Mouse (Mus musculus): ENCODE measurements at regions not wholly inside any gene's neighbourhood (a gene's known extent, or its start where the extent isn't known, plus 50 kb on each side); places are given as distances from the start of the nearest gene placed in this dataset.

GRCm38 (mm10) chr8:8233156-8233555, 427.9 kb downstream of the Efnb2 start:
- Histone ChIP-seq H3K9me3 (ENCODE audit: control insufficient read depth, low read length) (no peaks in the 10 kb centered on the region), H3K9ac (ENCODE audit: low read depth, low read length) (no peak overlapping the region), H3K4me1 (replicated peaks; ENCODE audit: control insufficient read depth, insufficient read depth, low read length) (no peaks in the 10 kb centered on the region), H3K36me3 (ENCODE audit: control insufficient read depth, insufficient read depth, low read length) (no peaks in the 10 kb centered on the region), H3K27me3 (ENCODE audit: control insufficient read depth, insufficient read depth, low read length) (no peaks in the 10 kb centered on the region), H3K4me3 (ENCODE audit: low read depth, low read length) (no peak overlapping the region), H3K27ac (ENCODE audit: low read depth, low read length) (no peak overlapping the region), H3K4me2 (replicated peaks; ENCODE audit: low read depth, low read length) (no peak overlapping the region)
- 96% methylated on average over 4 of the region's 4 CpGs for WGBS
- DNase-seq (ENCODE audit: low spot score) (no peak), ATAC-seq (ENCODE audit: low FRiP score) (no peak)

- H3K27ac ChIP-seq (ENCODE audit: low read depth, low read length) = no peak overlapping the region
- H3K4me2 ChIP-seq (replicated peaks; ENCODE audit: low read depth, low read length) = no peak overlapping the region
- no peaks in the 10 kb centered on the region for H3K27me3 ChIP-seq (ENCODE audit: control insufficient read depth, insufficient read depth, low read length)
- H3K9me3 ChIP-seq (ENCODE audit: control insufficient read depth, low read length) = no peaks in the 10 kb centered on the region
- 63% methylated on average over 13 of the region's 13 CpGs for WGBS
- DNase-seq (ENCODE audit: low spot score) (no peak), ATAC-seq (ENCODE audit: low FRiP score) (peak; percentile 45; the same call in 1 of the 2 replicates)
- H3K36me3 ChIP-seq (ENCODE audit: control insufficient read depth, insufficient read depth, low read length) = no peaks in the 10 kb centered on the region
- H3K4me3 ChIP-seq (ENCODE audit: low read depth, low read length) = no peak overlapping the region
- H3K9ac ChIP-seq (ENCODE audit: low read depth, low read length) = no peak overlapping the region
- H3K4me1 ChIP-seq (replicated peaks; ENCODE audit: control insufficient read depth, insufficient read depth, low read length) = no peaks in the 10 kb centered on the region
These were observed 428.9 kb downstream of the Efnb2 start for GRCm38 (mm10) chr8:8231996-8232632.

- WGBS = 62% methylated on average over 6 of the region's 6 CpGs
- no peak for DNase-seq (ENCODE audit: low spot score)
These were observed 429.6 kb downstream of the Efnb2 start for GRCm38 (mm10) chr8:8231308-8231985.

GRCm38 (mm10) chr8:8225994-8226393, 435.0 kb downstream of the Efnb2 start:
- no peaks in the 10 kb centered on the region for H3K9me3 ChIP-seq (ENCODE audit: control insufficient read depth, low read length)
- H3K4me3 ChIP-seq (ENCODE audit: low read depth, low read length) = no peak overlapping the region
- H3K4me2 ChIP-seq (replicated peaks; ENCODE audit: low read depth, low read length) = no peak overlapping the region
- WGBS = 91% methylated on average over 2 of the region's 2 CpGs
- ATAC-seq (ENCODE audit: low FRiP score) = no peak
- H3K27ac ChIP-seq (ENCODE audit: low read depth, low read length) = no peak overlapping the region
- no peak for DNase-seq (ENCODE audit: low spot score)
- no peaks in the 10 kb centered on the region; the same call in 1 of the 2 replicates for H3K4me1 ChIP-seq (replicated peaks; ENCODE audit: control insufficient read depth, insufficient read depth, low read length)
- H3K36me3 ChIP-seq (ENCODE audit: control insufficient read depth, insufficient read depth, low read length) = no peaks in the 10 kb centered on the region
- no peak overlapping the region for H3K9ac ChIP-seq (ENCODE audit: low read depth, low read length)
- no peaks in the 10 kb centered on the region for H3K27me3 ChIP-seq (ENCODE audit: control insufficient read depth, insufficient read depth, low read length)

More at GRCm38 (mm10) chr8:8231308-8231985, 429.6 kb downstream of the Efnb2 start:
- no peaks in the 10 kb centered on the region for H3K27me3 ChIP-seq (ENCODE audit: control insufficient read depth, insufficient read depth, low read length)
- no peaks in the 10 kb centered on the region for H3K4me1 ChIP-seq (replicated peaks; ENCODE audit: control insufficient read depth, insufficient read depth, low read length)
- no peak overlapping the region for H3K9ac ChIP-seq (ENCODE audit: low read depth, low read length)
- no peak overlapping the region for H3K27ac ChIP-seq (ENCODE audit: low read depth, low read length)
- no peaks in the 10 kb centered on the region for H3K36me3 ChIP-seq (ENCODE audit: control insufficient read depth, insufficient read depth, low read length)
- no peak overlapping the region for H3K4me3 ChIP-seq (ENCODE audit: low read depth, low read length)
- H3K4me2 ChIP-seq (replicated peaks; ENCODE audit: low read depth, low read length) = no peak overlapping the region
- ATAC-seq (ENCODE audit: low FRiP score) = peak; percentile 73
- no peaks in the 10 kb centered on the region for H3K9me3 ChIP-seq (ENCODE audit: control insufficient read depth, low read length)

- no peaks in the 10 kb centered on the region for H3K9me3 ChIP-seq (ENCODE audit: control insufficient read depth, low read length)
- ATAC-seq (ENCODE audit: low FRiP score) (no peak), DNase-seq (ENCODE audit: low spot score) (no peak)
- no peak overlapping the region for H3K4me3 ChIP-seq (ENCODE audit: low read depth, low read length)
- H3K4me2 ChIP-seq (replicated peaks; ENCODE audit: low read depth, low read length) = no peak overlapping the region
- H3K27ac ChIP-seq (ENCODE audit: low read depth, low read length) = no peak overlapping the region
- H3K4me1 ChIP-seq (replicated peaks; ENCODE audit: control insufficient read depth, insufficient read depth, low read length) = no peaks in the 10 kb centered on the region; the same call in 1 of the 2 replicates
- H3K27me3 ChIP-seq (ENCODE audit: control insufficient read depth, insufficient read depth, low read length) = no peaks in the 10 kb centered on the region
- WGBS = 59% methylated on average over 2 of the region's 2 CpGs
- H3K9ac ChIP-seq (ENCODE audit: low read depth, low read length) = no peak overlapping the region
- no peaks in the 10 kb centered on the region for H3K36me3 ChIP-seq (ENCODE audit: control insufficient read depth, insufficient read depth, low read length)
These were observed 435.7 kb downstream of the Efnb2 start for GRCm38 (mm10) chr8:8225175-8225830.

- Histone ChIP-seq H3K4me2 (replicated peaks; ENCODE audit: low read depth, low read length) (peak overlapping the region; percentile 11; the same call in 1 of the 2 replicates), H3K4me3 (ENCODE audit: low read depth, low read length) (no peak overlapping the region), H3K27ac (ENCODE audit: low read depth, low read length) (peak overlapping the region; percentile 62; the same call in 1 of the 2 replicates), H3K9ac (ENCODE audit: low read depth, low read length) (no peak overlapping the region), H3K36me3 (ENCODE audit: control insufficient read depth, insufficient read depth, low read length) (no peaks in the 10 kb centered on the region), H3K9me3 (ENCODE audit: control insufficient read depth, low read length) (no peaks in the 10 kb centered on the region), H3K4me1 (replicated peaks; ENCODE audit: control insufficient read depth, insufficient read depth, low read length) (peaks cover 2% of the 10 kb centered on the region; the same call in 1 of the 2 replicates), H3K27me3 (ENCODE audit: control insufficient read depth, insufficient read depth, low read length) (no peaks in the 10 kb centered on the region)
- 44% methylated on average over 14 of the region's 14 CpGs for WGBS
- DNase-seq (ENCODE audit: low spot score) (peak; percentile 51), ATAC-seq (ENCODE audit: low FRiP score) (peak; percentile 92)
These were observed 440.5 kb downstream of the Efnb2 start for GRCm38 (mm10) chr8:8220395-8221031.

- DNase-seq (ENCODE audit: low spot score) (peak; percentile 39), ATAC-seq (ENCODE audit: low FRiP score) (peak; percentile 76)
- Histone ChIP-seq H3K36me3 (ENCODE audit: control insufficient read depth, insufficient read depth, low read length) (no peaks in the 10 kb centered on the region), H3K4me1 (replicated peaks; ENCODE audit: control insufficient read depth, insufficient read depth, low read length) (peaks cover 2% of the 10 kb centered on the region; the same call in 1 of the 2 replicates), H3K27me3 (ENCODE audit: control insufficient read depth, insufficient read depth, low read length) (no peaks in the 10 kb centered on the region), H3K9ac (ENCODE audit: low read depth, low read length) (no peak overlapping the region), H3K4me2 (replicated peaks; ENCODE audit: low read depth, low read length) (peak overlapping the region; percentile 11; the same call in 1 of the 2 replicates), H3K4me3 (ENCODE audit: low read depth, low read length) (no peak overlapping the region), H3K27ac (ENCODE audit: low read depth, low read length) (peak overlapping the region; percentile 6; the same call in 1 of the 2 replicates), H3K9me3 (ENCODE audit: control insufficient read depth, low read length) (no peaks in the 10 kb centered on the region)
- 41% methylated on average over 12 of the region's 12 CpGs for WGBS
These were observed 441.2 kb downstream of the Efnb2 start for GRCm38 (mm10) chr8:8219701-8220394.

GRCm38 (mm10) chr8:8193036-8193435, 468.0 kb downstream of the Efnb2 start:
- H3K4me1 ChIP-seq (replicated peaks; ENCODE audit: control insufficient read depth, insufficient read depth, low read length) = no peaks in the 10 kb centered on the region
- no peak overlapping the region for H3K27ac ChIP-seq (ENCODE audit: low read depth, low read length)
- H3K27me3 ChIP-seq (ENCODE audit: control insufficient read depth, insufficient read depth, low read length) = no peaks in the 10 kb centered on the region
- 90% methylated on average over 3 of the region's 3 CpGs for WGBS
- H3K9ac ChIP-seq (ENCODE audit: low read depth, low read length) = no peak overlapping the region
- DNase-seq (ENCODE audit: low spot score) = no peak
- no peaks in the 10 kb centered on the region for H3K36me3 ChIP-seq (ENCODE audit: control insufficient read depth, insufficient read depth, low read length)
- H3K4me2 ChIP-seq (replicated peaks; ENCODE audit: low read depth, low read length) = no peak overlapping the region
- no peaks in the 10 kb centered on the region for H3K9me3 ChIP-seq (ENCODE audit: control insufficient read depth, low read length)
- ATAC-seq (ENCODE audit: low FRiP score) = no peak
- no peak overlapping the region for H3K4me3 ChIP-seq (ENCODE audit: low read depth, low read length)

Data from hindbrain, embryonic 11.5 days (tissue).